Mouse (Mus musculus): ENCODE measurements around the gene Tle3.

DNA sequence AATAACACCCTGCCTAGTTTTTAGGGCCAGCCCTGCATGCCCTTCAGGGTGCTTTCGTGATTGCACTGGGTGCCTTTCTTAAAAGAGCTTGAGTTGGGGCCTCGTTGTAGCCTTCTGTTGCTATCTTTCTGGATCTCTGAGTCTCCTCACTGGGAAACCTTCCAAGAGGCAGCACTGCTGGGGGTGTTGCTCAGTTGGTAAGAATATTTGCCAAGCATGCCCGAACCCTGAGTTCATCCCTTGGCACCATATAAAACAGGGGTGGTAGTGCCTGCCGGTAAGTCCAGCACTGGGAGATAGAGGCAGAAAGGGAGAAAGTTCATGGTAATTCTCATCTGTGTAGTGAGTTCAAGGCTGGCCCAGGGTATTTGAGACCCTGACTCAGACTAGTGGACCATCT is 30.1 kb downstream of the Tle3 start:
- TF ChIP-seq CTCF (IDR thresholded peaks at IDR 0.05; ENCODE audit: low read depth) (no peak), EP300 (optimal IDR thresholded peaks at IDR 0.05) (no peak)
